Mouse (Mus musculus): ENCODE data around the gene 1700037H04Rik.

The 1700037H04Rik gene

GRCm38 (mm10) chr2:131179246-131179886 is 19.5 kb upstream of the 1700037H04Rik start:
- peak; percentile 74 for DNase-seq (ENCODE audit: low spot score)

- peak; percentile 26 for DNase-seq (ENCODE audit: low spot score)
Observed at GRCm38 (mm10) chr2:131178828-131179245, 19.0 kb upstream of the 1700037H04Rik start.

- no peak for DNase-seq (ENCODE audit: low spot score)
Observed at GRCm38 (mm10) chr2:131177932-131178331, 18.1 kb upstream of the 1700037H04Rik start.

GRCm38 (mm10) chr2:131176491-131176890 is 16.6 kb upstream of the 1700037H04Rik start:
- no peak for DNase-seq (ENCODE audit: low spot score)

- no peak for DNase-seq (ENCODE audit: low spot score)
Observed at GRCm38 (mm10) chr2:131175945-131176309, 16.0 kb upstream of the 1700037H04Rik start.

GRCm38 (mm10) chr2:131175286-131175944 is 15.5 kb upstream of the 1700037H04Rik start:
- DNase-seq (ENCODE audit: low spot score), result peak; percentile 10

- DNase-seq (ENCODE audit: low spot score), result peak; percentile 87
Observed at GRCm38 (mm10) chr2:131174700-131175099, 14.8 kb upstream of the 1700037H04Rik start.

GRCm38 (mm10) chr2:131172322-131172721 is 12.4 kb upstream of the 1700037H04Rik start:
- DNase-seq (ENCODE audit: low spot score), result no peak

GRCm38 (mm10) chr2:131171401-131172104 is 11.7 kb upstream of the 1700037H04Rik start:
- DNase-seq (ENCODE audit: low spot score), result no peak

- no peak for DNase-seq (ENCODE audit: low spot score)
Observed at GRCm38 (mm10) chr2:131170936-131171335, 11.1 kb upstream of the 1700037H04Rik start.

GRCm38 (mm10) chr2:131168914-131169313 is 9.0 kb upstream of the 1700037H04Rik start:
- DNase-seq (ENCODE audit: low spot score), result no peak

GRCm38 (mm10) chr2:131167984-131168383 is 8.1 kb upstream of the 1700037H04Rik start:
- no peak for DNase-seq (ENCODE audit: low spot score)

- no peak for DNase-seq (ENCODE audit: low spot score)
Observed at GRCm38 (mm10) chr2:131166172-131166571, 6.3 kb upstream of the 1700037H04Rik start.

- DNase-seq (ENCODE audit: low spot score), result no peak
Observed at GRCm38 (mm10) chr2:131163924-131164323, 4.0 kb upstream of the 1700037H04Rik start.

- no peak for DNase-seq (ENCODE audit: low spot score)
Observed at GRCm38 (mm10) chr2:131160671-131161111, 810 bp upstream of the 1700037H04Rik start.

- DNase-seq (ENCODE audit: low spot score), result no peak
Observed at GRCm38 (mm10) chr2:131159491-131159910, 380 bp downstream of the 1700037H04Rik start.

- no peak for DNase-seq (ENCODE audit: low spot score)
Observed at GRCm38 (mm10) chr2:131156987-131157386, 2.9 kb downstream of the 1700037H04Rik start.

- no peak for DNase-seq (ENCODE audit: low spot score)
Observed at GRCm38 (mm10) chr2:131154036-131154435, 5.8 kb downstream of the 1700037H04Rik start.

- DNase-seq (ENCODE audit: low spot score), result no peak
Observed at GRCm38 (mm10) chr2:131152166-131152730, 7.6 kb downstream of the 1700037H04Rik start.

- no peak for DNase-seq (ENCODE audit: low spot score)
Observed at GRCm38 (mm10) chr2:131149254-131149578, 10.7 kb downstream of the 1700037H04Rik start.

- DNase-seq (ENCODE audit: low spot score), result no peak
Observed at GRCm38 (mm10) chr2:131148353-131149253, 11.3 kb downstream of the 1700037H04Rik start.

GRCm38 (mm10) chr2:131147043-131147365 is 12.9 kb downstream of the 1700037H04Rik start:
- no peak for DNase-seq (ENCODE audit: low spot score)

Measured in retina, embryonic 14.5 days (tissue).